Mouse (Mus musculus) layer of hippocampus, adult 9-11 months (tissue): Measurements from ENCODE around the gene Vmn2r76.
"Not testable (repeated sequence)": the region's sequence is repeated elsewhere in the genome, so short reads cannot be mapped to it uniquely, and the experiment has no call there.

ENCODE experiments used
- DNase-seq: peaks from one replicate; pipeline ENCODE4 v3.0.0; 2022

The Vmn2r76 gene

DNA sequence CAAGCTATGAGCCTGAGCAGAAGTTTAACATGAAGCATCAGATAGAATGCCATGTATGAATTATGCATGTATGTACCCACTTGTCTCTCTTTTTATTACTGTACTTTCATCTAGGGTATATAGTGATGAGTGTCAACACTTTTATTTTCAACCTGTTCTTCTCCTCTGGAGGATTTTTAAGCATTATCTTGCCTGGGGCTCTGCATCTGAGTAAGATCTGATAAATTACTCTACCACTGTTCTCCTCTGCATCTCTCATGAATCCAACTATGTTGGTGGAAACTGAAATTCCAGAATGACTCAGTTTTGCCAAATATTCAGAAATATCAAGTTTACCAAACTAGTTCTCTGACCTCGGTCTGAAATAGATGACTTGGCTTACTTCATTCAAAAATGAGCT lies at the start of gene Vmn2r76:
Vmn2r76 (minus strand) TSS at position 101 of the 400 bp plus-strand sequence.
- DNase-seq: no peak

DNA sequence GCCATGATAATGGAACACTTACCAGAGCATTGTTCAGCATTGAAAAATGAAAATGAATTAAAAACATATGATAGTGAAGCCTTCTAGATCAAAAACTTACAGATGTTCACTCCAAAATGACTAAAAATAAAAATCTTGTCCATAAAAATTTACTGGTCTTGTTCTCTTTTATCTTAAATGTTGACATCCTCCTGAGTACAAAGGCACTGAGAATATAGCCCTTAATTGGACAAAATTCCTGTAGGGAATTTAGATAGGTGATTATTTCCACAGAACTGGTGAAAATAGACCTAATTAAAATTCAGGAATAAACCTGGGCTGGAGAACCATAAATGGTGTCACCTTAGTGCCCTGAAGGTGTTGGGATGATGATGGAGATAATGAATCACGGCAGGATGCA lies 31.0 kb upstream of the Vmn2r76 start, which contains the start of gene Olfr310:
Olfr310 (minus strand) TSS at position 101 of the 400 bp plus-strand sequence.
- DNase-seq: no peak

DNA sequence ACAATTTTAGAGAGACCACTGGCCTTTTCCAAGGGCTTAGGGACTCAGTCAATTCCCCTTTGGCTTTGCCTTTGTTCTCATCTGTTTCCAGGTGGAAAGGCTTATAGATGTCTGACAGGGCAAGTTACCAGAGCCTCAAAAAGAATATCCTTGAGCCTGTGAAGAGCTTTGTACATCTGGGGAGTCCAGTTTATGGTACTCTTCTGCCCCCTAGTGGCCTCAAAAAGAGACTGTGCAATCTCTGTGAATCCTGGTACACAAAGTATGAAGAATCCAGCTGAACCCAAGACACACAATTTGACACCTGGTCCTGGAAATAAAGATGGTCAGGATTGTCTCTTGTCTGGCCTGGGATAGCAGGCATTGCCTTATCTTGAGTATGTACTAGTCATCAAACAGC lies 34.8 kb downstream of the Vmn2r76 start:
- DNase-seq: no peak

DNA sequence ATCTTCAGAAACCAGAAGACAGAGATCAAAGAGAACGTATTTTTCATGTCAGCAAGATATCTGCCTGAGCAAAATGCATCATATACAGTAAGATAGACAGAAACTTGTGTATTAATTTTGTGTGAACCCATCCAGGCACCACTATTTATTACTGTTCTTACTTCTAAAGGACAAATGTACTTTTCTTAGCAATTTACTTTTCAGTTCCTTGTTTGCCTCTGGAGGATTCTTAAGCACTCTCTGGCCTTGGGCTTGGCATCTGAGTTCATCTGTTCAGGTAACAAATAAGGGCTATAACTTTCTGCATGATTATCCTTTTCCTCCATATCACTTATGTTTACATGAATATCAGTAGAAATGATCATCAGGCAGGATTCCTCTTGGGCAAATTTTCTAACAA lies 74.4 kb downstream of the Vmn2r76 start, which contains the start of gene Vmn2r75:
Vmn2r75 (minus strand) TSS at position 101 of the 400 bp plus-strand sequence.
- DNase-seq: not testable (repeated sequence)
